Mouse (Mus musculus): Measurements from ENCODE around the gene Ntng1.

Gene Ntng1

DNA sequence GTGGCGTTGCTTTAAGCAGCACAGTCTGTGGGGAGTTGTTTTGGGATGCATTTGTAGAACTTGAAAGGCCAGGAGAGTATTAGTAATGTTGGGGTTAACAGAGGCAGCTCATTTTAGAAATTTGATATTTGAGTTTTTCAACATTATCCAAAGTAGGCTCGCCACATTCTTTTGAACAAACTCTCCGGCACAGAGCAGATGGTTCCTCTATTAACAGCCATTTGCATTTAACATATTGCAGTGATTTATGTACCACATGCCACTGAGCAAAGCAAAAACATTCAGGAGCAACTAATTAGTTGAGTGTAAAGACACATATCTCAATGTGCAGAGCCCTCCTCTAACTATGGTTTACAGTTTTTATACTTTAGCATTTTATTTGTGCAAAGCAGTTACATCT, 224.8 kb downstream of the Ntng1 start:
- DNase-seq (ENCODE audit: low spot score in 2 of 2) = peak in 1 of 2 experiments; percentile 19

GRCm38 (mm10) chr3:109917926-109918694, 225.7 kb downstream of the Ntng1 start:
- DNase-seq (ENCODE audit: low spot score in 2 of 2) = no peak

GRCm38 (mm10) chr3:109917077-109917476, 226.7 kb downstream of the Ntng1 start:
- DNase-seq (ENCODE audit: low spot score in 2 of 2) = no peak

- DNase-seq (ENCODE audit: low spot score in 2 of 2) = no peak
Observed at GRCm38 (mm10) chr3:109914226-109914625, 229.6 kb downstream of the Ntng1 start.

DNA sequence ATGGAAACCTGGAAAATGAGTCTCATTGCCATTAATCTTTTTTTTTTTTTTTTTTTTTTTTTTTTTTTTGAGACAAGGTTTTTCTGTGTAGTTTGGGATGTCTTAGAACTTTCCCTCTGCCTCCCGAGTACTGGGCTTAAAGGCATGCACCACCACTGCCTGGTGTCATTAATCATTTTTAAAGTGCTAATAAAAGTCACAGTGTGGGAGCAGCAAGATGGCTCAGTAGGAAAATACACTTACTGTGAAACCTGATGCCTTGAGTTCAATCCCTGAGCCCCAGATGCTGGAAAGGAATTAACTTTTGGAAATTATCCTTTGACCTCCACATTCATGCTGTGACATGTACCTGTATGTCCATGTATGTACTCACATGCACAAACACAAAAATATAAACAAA, 253.2 kb downstream of the Ntng1 start:
- no peak for DNase-seq (ENCODE audit: low spot score in 2 of 2)

DNA sequence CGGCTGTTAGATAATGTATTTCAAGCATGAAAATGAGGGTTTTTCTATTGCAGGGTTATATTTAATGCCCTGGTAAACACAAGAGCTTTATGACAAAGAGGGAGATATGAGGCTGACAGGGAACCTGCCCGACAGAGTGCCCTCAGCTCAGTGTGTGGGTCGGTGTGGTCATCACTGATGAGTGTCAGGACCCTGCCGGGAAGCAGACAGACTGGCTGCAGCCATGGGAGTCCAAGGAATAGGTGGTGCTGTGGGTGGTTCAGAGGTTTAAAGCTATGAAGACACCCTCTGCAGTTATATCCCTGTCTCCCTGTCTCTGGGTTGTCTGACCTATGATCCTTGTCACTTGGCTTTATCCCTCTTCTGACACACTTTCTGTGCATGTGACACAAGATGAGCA, 258.1 kb downstream of the Ntng1 start:
- DNase-seq (ENCODE audit: low spot score in 2 of 2) = no peak

DNA sequence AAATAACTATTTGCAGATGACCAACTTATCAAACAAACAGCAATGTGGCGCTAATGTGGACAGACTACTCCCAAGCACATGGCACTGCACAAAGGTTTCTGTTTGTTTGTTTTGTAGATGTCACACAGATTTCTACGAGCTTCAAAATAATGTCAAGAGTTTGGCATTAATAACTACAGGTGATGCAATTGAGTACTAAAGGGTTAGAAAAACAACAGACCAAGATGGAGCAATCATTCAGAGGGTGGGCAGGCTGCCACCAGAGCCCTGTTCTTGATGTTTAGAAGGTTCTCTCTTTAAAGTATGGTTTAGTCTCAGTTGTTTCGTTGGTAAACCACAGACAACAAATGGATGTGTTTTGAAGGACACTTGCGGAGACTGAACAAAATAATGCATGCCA, 264.8 kb downstream of the Ntng1 start:
- no peak for DNase-seq (ENCODE audit: low spot score in 2 of 2)

GRCm38 (mm10) chr3:109871986-109872385, 271.8 kb downstream of the Ntng1 start:
- DNase-seq (ENCODE audit: low spot score in 2 of 2) = no peak

DNA sequence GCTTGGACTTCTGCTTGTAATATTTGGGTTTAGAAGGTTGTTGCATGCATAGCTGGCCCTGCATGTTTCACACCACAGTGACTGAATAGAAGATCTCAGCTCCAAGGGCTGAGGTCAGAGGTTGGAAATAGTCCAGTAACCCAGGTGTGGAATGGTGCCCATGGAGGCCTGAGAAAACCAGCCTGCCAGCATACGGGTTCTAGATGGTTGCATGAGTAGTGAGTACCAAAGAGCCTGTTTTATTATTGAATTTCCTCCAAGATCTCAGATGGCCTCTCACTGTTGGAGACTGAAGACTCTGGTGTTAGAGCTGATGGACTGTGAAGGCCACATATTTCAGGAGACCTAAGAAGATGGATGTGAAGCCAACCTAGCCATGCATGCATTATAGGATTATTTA, 285.5 kb downstream of the Ntng1 start:
- DNase-seq (ENCODE audit: low spot score in 2 of 2) = no peak

DNA sequence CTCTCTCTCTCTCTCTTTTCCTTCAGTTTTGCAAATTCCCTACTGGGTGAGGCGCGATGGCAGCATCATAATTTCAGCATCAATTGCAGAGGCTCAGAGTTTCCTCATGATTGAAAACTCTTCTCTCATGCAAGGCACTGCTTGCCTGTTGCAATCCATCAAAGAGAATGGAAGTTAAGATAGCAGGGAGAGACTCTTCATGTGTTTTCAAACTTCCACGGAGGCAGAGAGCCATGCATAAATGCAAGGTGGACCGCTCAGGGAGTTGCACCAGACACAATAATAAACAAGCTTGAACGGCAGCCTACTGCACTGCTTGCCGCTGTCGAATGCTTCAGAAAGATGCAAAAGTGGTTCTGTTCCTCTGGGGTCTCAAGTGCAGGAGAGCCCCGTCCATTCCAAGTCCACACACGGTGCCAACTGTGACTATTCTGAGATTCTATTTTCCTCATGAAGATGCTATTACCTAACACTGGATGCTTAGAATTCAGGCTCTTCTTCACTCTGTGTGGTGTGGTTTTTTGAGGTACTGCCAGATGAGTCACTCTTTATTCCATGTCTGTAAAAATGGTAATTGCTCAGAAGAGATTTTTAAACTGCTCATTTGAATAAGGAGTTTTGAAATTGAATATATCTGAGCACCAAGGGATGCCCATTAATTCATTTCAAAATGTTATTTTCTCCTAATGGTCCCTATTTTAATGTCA, 289.2 kb downstream of the Ntng1 start:
- DNase-seq (ENCODE audit: low spot score in 2 of 2) = peak; percentile 33 to 53

DNA sequence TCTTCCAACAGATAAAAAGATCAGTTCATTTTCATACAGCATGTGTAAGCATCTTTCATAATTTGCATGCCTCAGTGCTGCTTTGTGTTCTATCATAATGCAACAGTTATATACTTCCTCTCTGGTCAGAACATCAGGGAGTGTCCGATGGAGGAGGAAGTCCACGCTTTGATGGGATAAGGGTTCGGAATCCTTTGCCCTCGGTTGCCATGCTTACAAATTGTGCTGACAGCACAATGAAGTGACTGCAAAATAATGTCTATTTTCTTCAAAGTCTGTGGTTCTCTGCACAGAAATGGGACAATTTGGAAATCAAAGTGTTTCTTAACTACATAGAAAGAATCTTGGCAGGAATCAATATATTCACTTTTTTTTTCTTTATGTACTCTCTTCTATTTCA, 297.2 kb downstream of the Ntng1 start:
- DNase-seq (ENCODE audit: low spot score in 2 of 2) = no peak

DNA sequence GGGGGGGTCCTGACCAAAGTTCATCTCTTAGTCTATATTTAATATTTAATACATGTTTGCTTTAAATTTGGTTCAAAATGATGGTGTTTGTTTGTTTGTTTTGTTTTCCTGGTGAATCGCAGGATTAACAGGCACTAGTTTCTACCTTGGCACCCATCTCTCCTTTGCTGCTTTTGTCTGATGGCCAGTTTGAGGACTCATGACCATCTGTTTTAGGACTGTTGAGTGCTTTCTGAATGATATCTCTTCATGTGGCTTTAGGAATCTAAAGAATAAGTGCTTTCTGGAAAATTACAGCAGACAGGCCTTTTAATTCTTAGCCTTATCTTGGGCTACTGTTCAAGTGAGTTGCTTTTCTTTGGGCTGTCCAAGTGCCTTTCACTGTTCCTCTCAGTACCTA, 318.0 kb downstream of the Ntng1 start:
- DNase-seq (ENCODE audit: low spot score in 2 of 2) = no peak

DNA sequence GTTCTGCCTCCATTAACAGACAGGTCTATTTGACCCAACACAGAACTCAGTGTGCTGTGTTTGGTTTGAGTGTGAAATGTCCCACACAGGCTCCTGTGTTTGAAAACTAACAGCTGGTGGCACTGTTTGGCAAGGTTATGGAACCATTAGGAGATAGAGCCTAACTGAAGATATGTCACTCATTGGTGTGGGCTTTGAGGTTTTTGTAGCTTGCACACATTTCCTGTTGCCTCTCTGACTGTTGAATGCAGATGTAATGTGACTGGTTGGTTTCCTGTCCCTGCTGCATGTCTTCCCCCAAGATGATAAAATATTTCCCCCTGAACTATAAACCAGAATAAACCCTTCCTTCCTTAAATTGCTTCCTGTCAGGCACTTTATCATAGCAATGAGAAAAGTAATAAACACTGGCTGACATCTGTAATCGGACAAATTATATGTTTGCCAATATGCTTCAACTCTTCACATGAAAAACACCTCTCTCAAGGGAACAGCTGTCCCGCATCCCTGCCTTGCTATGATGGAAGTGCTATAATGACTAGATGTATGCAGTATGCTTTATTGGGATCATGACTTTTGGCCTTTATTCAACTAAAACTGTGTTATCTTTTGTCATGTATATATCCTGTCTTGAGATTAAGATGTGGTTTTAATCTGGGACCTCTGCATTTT, 320.9 kb downstream of the Ntng1 start:
- no peak for DNase-seq (ENCODE audit: low spot score in 2 of 2)

GRCm38 (mm10) chr3:109818821-109819685, 324.8 kb downstream of the Ntng1 start:
- no peak for DNase-seq (ENCODE audit: low spot score in 2 of 2)

DNA sequence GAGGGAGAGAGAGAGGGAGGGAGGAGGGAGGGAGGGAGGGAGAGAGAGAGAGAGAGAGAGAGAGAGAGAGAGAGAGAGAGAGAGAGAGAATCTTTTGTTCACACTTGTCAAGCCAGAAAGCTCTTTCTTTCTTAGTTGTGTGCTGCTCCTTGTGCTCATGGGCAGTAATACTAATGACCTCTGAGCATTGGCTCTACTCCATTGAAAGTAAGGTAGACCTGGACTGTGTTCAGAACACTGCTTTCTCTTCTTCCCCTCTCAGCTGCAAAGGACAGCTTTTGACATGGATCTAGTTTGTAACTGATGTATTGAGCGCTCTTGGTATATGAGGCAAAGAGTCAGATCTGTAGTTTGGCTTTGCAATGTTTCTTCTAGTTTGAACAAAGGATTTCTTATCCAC, 334.7 kb downstream of the Ntng1 start:
- no peak for DNase-seq (ENCODE audit: low spot score in 2 of 2)

DNA sequence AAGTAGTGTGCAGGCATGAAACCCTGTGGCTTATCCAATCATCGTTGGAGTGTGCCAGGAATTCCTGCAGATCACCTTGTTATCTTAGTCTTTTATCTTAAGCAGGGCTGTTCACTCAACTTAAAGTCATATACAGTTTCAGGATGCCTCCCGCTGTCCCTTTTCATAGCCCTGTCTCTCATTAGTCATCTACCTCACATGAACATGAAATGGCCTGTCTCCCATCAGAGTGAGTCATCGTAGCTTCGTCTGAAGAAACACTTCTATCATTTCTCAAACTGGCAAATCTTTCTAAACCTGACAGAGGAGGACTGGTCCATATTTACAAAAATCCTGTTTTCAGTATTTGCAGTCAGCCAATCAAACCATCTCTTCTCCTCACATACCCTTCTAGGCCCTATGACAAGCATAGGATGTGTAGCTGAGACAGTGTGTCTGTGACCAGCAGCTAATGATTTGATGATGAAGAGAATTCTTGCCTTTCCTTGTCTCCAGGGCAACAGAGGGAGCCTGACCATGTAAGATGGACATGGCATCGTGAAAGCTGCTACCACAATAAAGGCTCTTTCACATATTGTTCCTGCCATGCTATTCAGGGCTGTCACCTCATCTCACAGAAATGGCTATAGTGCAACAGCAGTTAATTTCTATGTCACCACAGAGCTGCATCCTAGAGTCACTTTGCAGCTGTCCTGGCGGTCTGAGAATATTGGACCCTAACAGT, 336.4 kb downstream of the Ntng1 start:
- no peak for DNase-seq (ENCODE audit: low spot score in 2 of 2)

GRCm38 (mm10) chr3:109804145-109804544, 339.7 kb downstream of the Ntng1 start:
- no peak for DNase-seq (ENCODE audit: low spot score in 2 of 2)

- no peak for DNase-seq (ENCODE audit: low spot score in 2 of 2)
Observed at GRCm38 (mm10) chr3:109803616-109804015, 340.2 kb downstream of the Ntng1 start.

- DNase-seq (ENCODE audit: low spot score in 2 of 2) = no peak
Observed at GRCm38 (mm10) chr3:109797354-109797753, 346.5 kb downstream of the Ntng1 start.

GRCm38 (mm10) chr3:109783231-109783630, 360.6 kb downstream of the Ntng1 start:
- DNase-seq (ENCODE audit: low spot score in 2 of 2) = peak in 1 of 2 experiments; percentile 10

DNA sequence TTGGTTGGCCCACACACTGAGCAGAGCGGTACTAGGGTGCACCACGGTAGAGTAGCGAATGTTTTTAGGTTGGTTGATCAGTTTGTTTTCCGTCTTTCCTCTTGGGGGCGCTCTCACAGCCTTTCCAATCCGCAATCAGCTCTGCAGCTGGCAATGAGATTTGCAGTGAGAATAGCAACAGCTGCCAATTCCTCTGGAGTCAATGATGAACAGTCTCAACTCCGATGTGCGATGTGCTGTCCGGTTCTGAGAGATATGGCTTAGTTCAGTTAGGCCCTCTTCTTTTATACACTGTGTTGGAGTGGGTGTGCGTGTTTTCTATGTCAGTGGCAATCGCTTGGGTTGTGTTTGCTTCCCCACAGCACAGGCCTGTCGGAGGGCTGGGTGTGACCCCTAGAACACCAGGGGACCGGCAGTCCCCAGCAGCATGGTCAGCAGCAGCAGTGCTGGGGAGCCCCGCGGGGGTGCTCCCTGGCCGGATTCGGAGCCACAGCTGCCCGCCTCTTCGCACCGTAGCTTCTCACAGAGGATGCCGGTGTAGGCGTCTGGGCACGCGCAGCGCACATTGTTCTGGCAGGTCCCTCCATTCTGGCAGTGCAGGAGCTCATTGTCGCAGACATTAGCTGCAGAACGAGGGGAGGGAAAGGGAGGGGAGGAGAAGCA, 361.4 kb downstream of the Ntng1 start:
- peak; percentile 79 to 80 for DNase-seq (ENCODE audit: low spot score in 2 of 2)

Measured in right cerebral cortex, adult 2 months (tissue).